Mouse (Mus musculus): ENCODE measurements around the gene Phactr1. TPM values are rescaled to one million over a fixed set of nuclear protein-coding genes. Genes with fewer than 3 reads are reported as not detected.

Gene Phactr1
- polyA plus RNA-seq, 1 experiment, result 46.9 TPM

GRCm38 (mm10) chr13:43015768-43016167 is 335.3 kb downstream of the Phactr1 start:
- H3K4me1 ChIP-seq (ENCODE audit: control insufficient read depth, insufficient read depth, low read length), result no peaks in the 10 kb centered on the region
- no peak for DNase-seq
- no peak overlapping the region for H3K4me3 ChIP-seq (replicated peaks; ENCODE audit: insufficient read depth, low read depth, low read length)
- WGBS, result 76% methylated on average over 6 of the region's 6 CpGs
- H3K27me3 ChIP-seq (ENCODE audit: control insufficient read depth, insufficient read depth, low read length), result no peaks in the 10 kb centered on the region
- no peak overlapping the region for H3K27ac ChIP-seq (ENCODE audit: insufficient read depth, low read length)
- TF ChIP-seq POLR2A (IDR thresholded peaks at IDR 0.05; ENCODE audit: borderline replicate concordance, insufficient read depth, low read length) (no peak), CTCF (IDR thresholded peaks at IDR 0.05; ENCODE audit: borderline replicate concordance, insufficient read depth, low read depth, low read length) (no peak)

DNA sequence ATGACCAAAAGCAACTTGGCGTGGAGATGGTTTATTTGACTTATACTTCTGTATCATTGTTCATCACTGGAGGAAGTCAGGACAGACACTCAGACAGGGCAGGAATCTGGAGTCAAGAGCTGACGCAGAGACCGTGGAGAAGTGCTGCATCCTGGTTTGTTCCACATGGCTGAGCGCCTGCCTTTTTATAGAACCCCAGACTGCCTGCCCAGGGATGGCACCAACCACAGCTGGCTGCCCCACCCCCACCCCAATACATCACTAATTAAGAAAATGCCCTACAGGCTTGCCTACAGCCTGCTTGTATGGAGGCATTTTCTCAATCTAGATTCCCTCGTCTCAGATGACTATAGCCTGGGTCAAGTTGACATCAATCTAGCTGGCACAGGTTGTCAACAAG is 338.4 kb downstream of the Phactr1 start:
- 61% methylated on average over 5 of the region's 5 CpGs for WGBS
- no peak overlapping the region for H3K27ac ChIP-seq (ENCODE audit: insufficient read depth, low read length)
- H3K4me1 ChIP-seq (ENCODE audit: control insufficient read depth, insufficient read depth, low read length), result no peaks in the 10 kb centered on the region
- no peaks in the 10 kb centered on the region for H3K27me3 ChIP-seq (ENCODE audit: control insufficient read depth, insufficient read depth, low read length)
- H3K4me3 ChIP-seq (replicated peaks; ENCODE audit: insufficient read depth, low read depth, low read length), result no peak overlapping the region
- no peak for DNase-seq
- TF ChIP-seq POLR2A (IDR thresholded peaks at IDR 0.05; ENCODE audit: borderline replicate concordance, insufficient read depth, low read length), result no peak
- TF ChIP-seq CTCF (IDR thresholded peaks at IDR 0.05; ENCODE audit: borderline replicate concordance, insufficient read depth, low read depth, low read length), result no peak

GRCm38 (mm10) chr13:43021031-43021430 is 340.6 kb downstream of the Phactr1 start:
- DNase-seq, result no peak
- Histone ChIP-seq H3K4me3 (replicated peaks; ENCODE audit: insufficient read depth, low read depth, low read length) (no peak overlapping the region), H3K27me3 (ENCODE audit: control insufficient read depth, insufficient read depth, low read length) (no peaks in the 10 kb centered on the region), H3K27ac (ENCODE audit: insufficient read depth, low read length) (no peak overlapping the region), H3K4me1 (ENCODE audit: control insufficient read depth, insufficient read depth, low read length) (no peaks in the 10 kb centered on the region)
- TF ChIP-seq POLR2A (IDR thresholded peaks at IDR 0.05; ENCODE audit: borderline replicate concordance, insufficient read depth, low read length), result no peak
- no peak for TF ChIP-seq CTCF (IDR thresholded peaks at IDR 0.05; ENCODE audit: borderline replicate concordance, insufficient read depth, low read depth, low read length)
- WGBS, result 92% methylated on average over 6 of the region's 6 CpGs

- H3K27ac ChIP-seq (ENCODE audit: insufficient read depth, low read length), result no peak overlapping the region
- WGBS, result 91% methylated on average over 5 of the region's 5 CpGs
- H3K4me1 ChIP-seq (ENCODE audit: control insufficient read depth, insufficient read depth, low read length), result no peaks in the 10 kb centered on the region
- no peaks in the 10 kb centered on the region for H3K27me3 ChIP-seq (ENCODE audit: control insufficient read depth, insufficient read depth, low read length)
- TF ChIP-seq CTCF (IDR thresholded peaks at IDR 0.05; ENCODE audit: borderline replicate concordance, insufficient read depth, low read depth, low read length) (no peak), POLR2A (IDR thresholded peaks at IDR 0.05; ENCODE audit: borderline replicate concordance, insufficient read depth, low read length) (no peak)
- no peak overlapping the region for H3K4me3 ChIP-seq (replicated peaks; ENCODE audit: insufficient read depth, low read depth, low read length)
- no peak for DNase-seq
These were observed 342.6 kb downstream of the Phactr1 start for GRCm38 (mm10) chr13:43023005-43023404.

DNA sequence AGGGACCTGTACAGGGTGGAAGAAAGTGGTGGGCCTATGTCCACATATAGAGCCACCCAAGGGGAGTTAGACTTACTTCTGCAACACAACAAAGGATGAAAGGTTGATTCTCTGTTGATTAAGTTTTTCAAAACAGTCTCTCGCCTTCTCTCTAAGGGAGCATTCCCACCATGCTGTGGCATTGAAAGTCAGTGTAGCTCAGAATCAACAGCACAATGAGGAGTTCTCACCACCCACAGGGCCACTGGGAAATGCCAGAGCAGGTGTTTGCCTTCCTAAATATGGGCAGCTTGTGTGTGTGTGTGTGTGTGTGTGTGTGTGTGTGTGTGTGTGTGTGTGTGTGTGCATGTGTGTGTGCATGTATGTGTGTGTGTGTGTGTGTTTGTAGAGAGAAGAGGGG is 347.1 kb downstream of the Phactr1 start:
- Histone ChIP-seq H3K27me3 (ENCODE audit: control insufficient read depth, insufficient read depth, low read length) (no peaks in the 10 kb centered on the region), H3K27ac (ENCODE audit: insufficient read depth, low read length) (no peak overlapping the region), H3K4me3 (replicated peaks; ENCODE audit: insufficient read depth, low read depth, low read length) (no peak overlapping the region), H3K4me1 (ENCODE audit: control insufficient read depth, insufficient read depth, low read length) (no peaks in the 10 kb centered on the region; the same call in 1 of the 2 replicates)
- TF ChIP-seq POLR2A (IDR thresholded peaks at IDR 0.05; ENCODE audit: borderline replicate concordance, insufficient read depth, low read length) (no peak), CTCF (IDR thresholded peaks at IDR 0.05; ENCODE audit: borderline replicate concordance, insufficient read depth, low read depth, low read length) (no peak)
- no peak for DNase-seq
- 82% methylated on average over 1 of the region's 1 CpGs for WGBS

DNA sequence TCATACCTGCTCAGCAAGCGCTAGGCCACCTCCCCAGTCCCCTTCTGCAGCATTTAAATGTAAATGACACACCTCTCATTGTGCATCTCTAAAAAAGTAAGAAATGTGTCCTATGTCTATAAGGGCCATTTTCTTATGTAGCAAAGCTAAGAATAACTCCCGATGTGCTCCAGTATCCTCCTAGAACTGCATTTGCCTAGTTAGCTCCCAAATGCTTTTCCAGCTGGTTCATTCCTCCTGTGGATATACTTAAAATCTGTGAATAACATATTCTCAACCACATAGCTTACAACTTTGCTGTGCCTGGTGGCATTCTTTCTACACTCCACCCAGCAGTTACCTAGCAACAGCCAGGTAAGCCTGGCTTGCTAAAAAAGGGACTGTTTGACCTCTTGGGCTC is 349.8 kb downstream of the Phactr1 start:
- WGBS, result 95% methylated on average over 2 of the region's 2 CpGs

DNA sequence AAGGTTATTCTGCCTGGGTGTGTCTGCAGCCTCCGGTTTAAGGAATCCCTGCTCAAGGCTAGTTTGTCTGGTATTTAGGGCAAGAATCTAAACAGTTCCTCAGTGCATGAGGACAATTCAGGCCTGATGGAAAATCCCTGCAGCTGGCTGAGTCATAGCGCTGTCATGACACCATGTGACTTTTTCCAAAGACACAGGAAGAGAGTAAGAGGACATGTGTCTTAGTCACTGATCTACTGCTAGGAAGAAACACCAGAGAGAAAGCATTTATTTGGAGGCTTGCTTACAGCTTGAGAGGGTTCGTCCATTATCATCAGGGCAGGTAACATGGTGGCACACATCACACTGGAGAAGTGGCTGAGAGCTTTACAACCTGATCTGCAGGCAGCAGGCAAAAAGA is 352.0 kb downstream of the Phactr1 start:
- Histone ChIP-seq H3K4me3 (replicated peaks; ENCODE audit: insufficient read depth, low read depth, low read length) (no peak overlapping the region), H3K27me3 (ENCODE audit: control insufficient read depth, insufficient read depth, low read length) (no peaks in the 10 kb centered on the region), H3K4me1 (ENCODE audit: control insufficient read depth, insufficient read depth, low read length) (no peaks in the 10 kb centered on the region; the same call in 1 of the 2 replicates), H3K27ac (ENCODE audit: insufficient read depth, low read length) (no peak overlapping the region)
- over 99% methylated on average over 3 of the region's 3 CpGs for WGBS
- TF ChIP-seq CTCF (IDR thresholded peaks at IDR 0.05; ENCODE audit: borderline replicate concordance, insufficient read depth, low read depth, low read length), result no peak
- TF ChIP-seq POLR2A (IDR thresholded peaks at IDR 0.05; ENCODE audit: borderline replicate concordance, insufficient read depth, low read length), result no peak
- no peak for DNase-seq

More for the DNA sequence above, 349.8 kb downstream of the Phactr1 start:
- no peak for DNase-seq
- Histone ChIP-seq H3K4me3 (replicated peaks; ENCODE audit: insufficient read depth, low read depth, low read length) (no peak overlapping the region), H3K27ac (ENCODE audit: insufficient read depth, low read length) (no peak overlapping the region), H3K4me1 (ENCODE audit: control insufficient read depth, insufficient read depth, low read length) (no peaks in the 10 kb centered on the region; the same call in 1 of the 2 replicates), H3K27me3 (ENCODE audit: control insufficient read depth, insufficient read depth, low read length) (no peaks in the 10 kb centered on the region)
- TF ChIP-seq CTCF (IDR thresholded peaks at IDR 0.05; ENCODE audit: borderline replicate concordance, insufficient read depth, low read depth, low read length), result no peak
- TF ChIP-seq POLR2A (IDR thresholded peaks at IDR 0.05; ENCODE audit: borderline replicate concordance, insufficient read depth, low read length), result no peak

DNA sequence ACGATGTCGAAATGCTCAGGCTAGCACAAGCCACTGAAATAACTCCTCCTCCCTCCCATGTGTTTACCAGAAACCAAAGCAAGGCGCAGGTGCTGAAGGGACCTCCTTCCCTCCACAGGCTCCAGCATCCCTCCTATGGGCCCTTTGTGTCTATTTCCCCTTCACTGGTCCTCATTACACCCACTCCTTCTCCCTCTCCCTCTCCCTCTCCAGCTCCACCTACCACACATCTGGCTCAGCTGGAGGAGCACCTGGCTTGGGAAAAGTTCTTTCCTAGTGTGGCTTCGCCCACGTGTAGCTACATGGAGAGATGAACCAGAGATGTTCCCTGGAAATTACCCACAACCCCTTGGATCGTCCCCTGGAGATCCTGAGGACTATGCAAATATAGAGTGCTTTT is 356.1 kb downstream of the Phactr1 start:
- WGBS, result 79% methylated on average over 6 of the region's 6 CpGs
- no peaks in the 10 kb centered on the region for H3K4me1 ChIP-seq (ENCODE audit: control insufficient read depth, insufficient read depth, low read length)
- no peak overlapping the region for H3K4me3 ChIP-seq (replicated peaks; ENCODE audit: insufficient read depth, low read depth, low read length)
- H3K27ac ChIP-seq (ENCODE audit: insufficient read depth, low read length), result no peak overlapping the region
- no peak for TF ChIP-seq POLR2A (IDR thresholded peaks at IDR 0.05; ENCODE audit: borderline replicate concordance, insufficient read depth, low read length)
- TF ChIP-seq CTCF (IDR thresholded peaks at IDR 0.05; ENCODE audit: borderline replicate concordance, insufficient read depth, low read depth, low read length), result no peak
- DNase-seq, result no peak
- no peaks in the 10 kb centered on the region for H3K27me3 ChIP-seq (ENCODE audit: control insufficient read depth, insufficient read depth, low read length)

Measured in cerebellum, adult 2 months (tissue).